Mouse (Mus musculus): ENCODE measurements around the gene Samhd1.
"Not testable (repeated sequence)": the region's sequence is repeated elsewhere in the genome, so short reads cannot be mapped to it uniquely, and the experiment has no call there.

The Samhd1 gene

DNA sequence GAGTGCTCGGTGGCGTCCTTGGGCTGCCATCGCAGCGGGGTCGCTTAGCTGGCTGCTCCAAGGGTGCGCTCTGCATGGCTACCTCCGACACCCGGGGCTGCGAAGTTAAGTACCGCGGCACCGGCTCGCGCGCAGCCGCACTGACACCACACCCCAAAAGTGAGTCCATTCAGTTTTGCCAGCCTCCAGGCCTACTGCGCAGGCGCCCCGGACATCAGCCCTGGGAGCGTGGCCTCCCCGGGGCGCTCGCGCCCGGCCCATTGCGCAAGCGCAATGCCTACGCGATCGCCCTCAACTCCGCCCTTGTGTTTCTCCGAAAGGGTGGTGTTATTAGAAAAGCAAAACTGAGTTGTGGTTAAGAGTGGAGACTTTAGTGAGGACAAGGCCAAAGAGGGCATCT is at the start of gene Samhd1:
Gene Samhd1 (minus strand): TSS at position 252 of the 400 bp plus-strand sequence.
- peak; percentile 87 for DNase-seq (ENCODE audit: low spot score)

DNA sequence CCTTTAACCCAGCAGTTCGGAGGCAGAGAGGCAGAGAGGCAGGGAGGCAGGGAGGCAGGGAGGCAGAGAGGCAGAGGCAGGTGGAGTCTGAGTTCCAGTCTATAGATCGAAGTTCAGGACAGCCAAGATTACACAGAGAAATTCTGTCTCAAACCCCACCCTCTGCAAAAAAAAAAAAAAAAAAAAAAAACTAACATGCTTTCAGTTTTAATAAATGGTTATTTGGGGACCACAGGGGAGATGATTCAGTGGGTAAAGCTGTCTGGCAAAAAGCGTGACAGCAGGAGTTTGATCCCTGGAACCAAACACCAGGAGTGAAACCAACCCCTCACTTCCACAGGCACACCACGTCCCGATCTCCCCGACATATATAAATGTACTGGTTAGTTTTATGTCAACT is 43.1 kb upstream of the Samhd1 start:
- DNase-seq (ENCODE audit: low spot score), result no peak

DNA sequence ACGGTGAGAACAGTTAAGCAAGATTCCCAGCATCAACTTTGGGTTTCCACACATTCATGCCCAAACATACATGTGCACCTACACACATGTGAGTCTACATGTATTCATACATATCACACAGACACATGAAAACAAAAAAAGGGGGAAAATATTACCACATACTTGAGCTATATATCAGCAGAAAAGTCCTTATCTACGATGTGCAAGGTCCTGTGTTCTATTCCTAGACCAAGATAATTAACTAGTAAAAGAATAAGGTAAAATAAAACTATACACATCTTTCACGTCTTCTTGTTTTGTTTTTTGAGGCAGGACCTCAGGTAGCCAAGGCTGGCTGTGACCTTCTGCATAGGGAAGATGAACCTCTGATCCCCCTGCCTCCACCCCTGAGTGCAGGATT is 41.2 kb upstream of the Samhd1 start:
- no peak for DNase-seq (ENCODE audit: low spot score)

DNA sequence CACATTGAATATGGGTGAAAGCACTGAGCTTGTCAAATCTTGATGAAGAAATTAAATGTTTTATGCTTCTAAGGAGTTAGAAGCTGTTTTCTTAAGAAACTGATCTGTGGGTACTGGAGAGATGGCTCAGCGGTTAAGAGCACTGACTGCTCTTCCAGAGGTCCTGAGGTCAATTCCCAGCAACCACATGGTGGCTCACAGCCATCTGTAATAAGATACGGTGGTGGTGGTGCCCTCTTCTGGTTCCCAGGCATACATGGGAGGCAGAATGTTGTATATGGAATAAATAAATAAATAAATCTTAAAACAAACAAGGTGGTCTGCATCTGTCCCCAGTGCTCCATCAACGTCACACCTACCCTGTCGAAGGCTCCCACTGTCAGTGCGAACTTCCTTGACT is 39.4 kb upstream of the Samhd1 start:
- DNase-seq (ENCODE audit: low spot score), result no peak

DNA sequence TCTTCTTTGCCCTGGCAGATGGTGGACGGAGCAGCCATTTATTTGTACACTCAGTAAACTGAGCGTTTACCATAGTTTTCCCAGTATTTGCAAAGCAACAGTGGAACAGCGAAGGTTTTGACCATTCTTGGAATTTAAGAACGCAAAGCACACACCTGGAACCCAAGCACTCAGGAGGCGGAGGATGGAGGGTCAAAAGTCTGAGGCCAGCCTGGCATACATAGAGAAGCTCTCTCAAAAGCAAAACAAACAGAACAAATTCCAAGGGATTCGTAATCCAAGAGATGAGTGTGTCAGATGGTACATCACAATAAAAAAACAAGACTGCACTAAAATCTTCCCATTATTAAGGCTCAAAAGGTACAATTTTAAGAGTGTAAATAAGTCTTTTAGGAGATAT is 38.5 kb upstream of the Samhd1 start:
- DNase-seq (ENCODE audit: low spot score), result no peak

DNA sequence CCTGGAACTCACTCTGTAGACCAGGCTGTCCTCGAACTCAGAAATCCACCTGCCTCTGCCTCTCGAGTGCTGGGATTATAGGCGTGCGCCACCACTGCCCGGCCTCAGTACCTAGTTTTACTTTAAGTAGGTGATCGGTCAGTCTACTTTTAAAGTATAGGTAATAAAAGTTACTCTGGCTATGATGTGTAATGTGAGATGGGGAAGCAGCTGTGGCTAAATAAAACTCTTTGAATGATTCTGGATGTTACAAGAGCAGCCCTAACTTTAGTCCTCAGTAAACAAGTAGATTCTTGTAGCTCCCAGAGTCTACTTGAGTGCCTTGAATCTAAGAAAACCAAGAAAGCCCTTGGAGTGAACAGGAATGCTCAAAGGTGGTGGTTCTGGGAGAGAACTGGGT is 37.9 kb upstream of the Samhd1 start:
- DNase-seq (ENCODE audit: low spot score), result no peak

DNA sequence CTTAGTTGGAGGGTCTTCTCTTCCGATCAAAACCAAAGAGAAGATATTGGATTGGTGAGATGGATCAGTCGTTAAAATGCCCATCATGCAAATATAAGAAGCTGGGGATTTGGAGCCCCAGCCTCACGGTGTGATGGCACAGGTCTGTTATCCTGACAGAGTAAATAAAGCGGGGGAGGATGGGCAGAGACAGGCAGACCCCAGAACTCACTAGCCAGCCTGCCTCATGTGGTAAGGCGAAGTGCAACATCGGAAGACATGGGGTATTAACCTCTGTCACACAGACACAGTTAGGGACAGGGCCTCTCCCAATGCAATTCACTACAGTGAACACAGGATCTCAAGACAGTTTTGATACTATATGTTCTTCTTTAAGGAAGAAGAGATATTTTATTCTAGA is 35.6 kb upstream of the Samhd1 start:
- DNase-seq (ENCODE audit: low spot score), result no peak

DNA sequence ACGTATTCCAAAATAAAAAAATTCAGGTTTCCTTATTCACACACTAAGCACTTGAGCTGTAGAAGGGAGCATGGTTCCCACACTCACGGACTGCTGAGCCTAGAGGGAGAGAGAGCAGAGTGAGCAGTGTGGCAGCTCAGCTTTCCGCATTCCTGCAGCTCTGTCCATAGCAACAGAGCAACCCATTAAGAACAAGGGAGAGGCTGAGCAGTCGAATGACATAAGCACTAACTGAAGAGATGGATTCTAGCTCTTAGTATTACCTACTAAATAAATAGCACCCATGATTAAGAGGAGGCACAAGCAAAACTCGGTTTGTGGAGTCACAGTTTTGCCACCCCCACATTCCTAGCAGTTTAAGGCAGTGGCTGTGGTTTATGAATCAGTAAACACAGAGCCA is 35.1 kb upstream of the Samhd1 start:
- DNase-seq (ENCODE audit: low spot score), result no peak

DNA sequence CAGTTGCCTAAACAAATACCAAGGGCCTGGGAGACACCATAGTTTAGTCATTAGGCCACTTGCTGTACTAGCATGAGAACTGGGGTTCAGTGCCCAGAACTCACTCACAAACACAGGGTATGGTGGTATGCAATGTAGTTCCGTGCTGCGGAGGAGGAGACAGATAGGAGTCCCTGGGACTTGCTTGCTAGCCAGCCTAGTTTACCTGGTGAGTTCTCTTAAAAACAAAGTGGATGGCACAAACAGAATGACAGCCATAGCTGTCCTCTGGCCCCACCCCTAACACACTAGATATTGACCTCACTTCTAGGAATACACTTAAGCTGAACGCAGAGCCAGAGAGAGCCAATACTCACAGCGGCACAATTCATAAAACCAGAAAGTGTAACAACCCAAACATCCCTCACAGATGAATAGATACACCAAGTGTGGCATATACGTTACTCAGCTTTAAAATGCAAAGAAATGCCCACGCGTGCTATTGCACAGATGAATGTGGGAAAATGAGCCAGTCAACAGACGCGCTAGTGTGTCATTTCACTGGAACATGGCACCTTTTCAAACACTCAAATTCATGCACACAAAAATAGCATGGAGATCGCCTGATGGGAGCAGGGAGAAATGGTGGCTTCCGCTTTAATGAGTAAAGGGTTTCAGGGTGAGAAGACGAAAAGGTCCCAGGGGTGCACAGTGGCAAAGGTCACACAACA is 31.5 kb upstream of the Samhd1 start:
- peak; percentile 6 for DNase-seq (ENCODE audit: low spot score)

DNA sequence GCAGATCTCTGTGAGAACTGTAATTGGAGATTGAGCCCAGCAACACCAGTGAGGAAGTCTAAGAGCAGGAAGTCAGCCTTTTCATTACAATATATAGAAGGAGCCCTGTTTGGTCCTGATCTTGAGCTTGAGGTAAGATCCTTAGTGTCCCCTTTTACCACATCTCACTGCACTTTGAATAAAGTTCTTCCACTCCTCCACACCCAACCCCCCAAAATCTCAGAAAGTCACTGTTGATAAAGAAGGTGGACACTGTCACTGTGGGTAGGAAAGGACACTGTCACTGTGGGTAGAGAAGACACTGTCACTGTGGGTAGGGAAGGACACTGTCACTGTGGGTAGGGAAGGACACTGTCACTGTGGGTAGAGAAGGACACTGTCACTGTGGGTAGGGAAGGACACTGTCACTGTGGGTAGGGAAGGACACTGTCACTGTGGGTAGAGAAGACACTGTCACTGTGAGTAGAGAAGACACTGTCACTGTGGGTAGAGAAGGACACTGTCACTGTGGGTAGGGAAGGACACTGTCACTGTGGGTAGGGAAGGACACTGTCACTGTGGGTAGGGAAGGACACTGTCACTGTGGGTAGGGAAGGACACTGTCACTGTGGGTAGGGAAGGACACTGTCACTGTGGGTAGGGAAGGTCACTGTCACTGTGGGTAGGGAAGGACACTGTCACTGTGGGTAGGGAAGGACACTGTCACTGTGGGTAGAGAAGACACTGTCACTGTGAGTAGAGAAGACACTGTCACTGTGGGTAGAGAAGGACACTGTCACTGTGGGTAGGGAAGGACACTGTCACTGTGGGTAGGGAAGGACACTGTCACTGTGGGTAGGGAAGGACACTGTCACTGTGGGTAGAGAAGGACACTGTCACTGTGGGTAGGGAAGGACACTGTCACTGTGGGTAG is 30.5 kb upstream of the Samhd1 start:
- not testable (repeated sequence) for DNase-seq (ENCODE audit: low spot score)

DNA sequence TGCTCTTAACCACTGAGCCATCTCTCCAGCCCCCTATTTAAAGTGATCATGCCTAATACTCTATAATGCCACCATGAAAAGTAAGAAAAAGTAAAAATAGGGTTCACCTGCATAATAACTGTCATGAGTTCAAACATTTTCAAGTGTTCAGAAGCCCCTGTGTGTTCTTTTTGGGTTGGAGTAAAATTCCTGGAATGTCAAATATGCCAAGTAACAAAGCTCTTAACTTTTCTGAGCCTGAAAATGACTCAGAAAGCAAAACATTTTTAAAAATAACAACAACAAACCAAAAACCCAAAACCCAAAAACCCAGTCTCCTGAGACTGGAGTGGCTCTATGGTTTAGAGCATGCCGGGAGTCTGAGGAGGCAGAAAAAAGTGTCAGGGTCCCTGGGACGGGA is 29.0 kb upstream of the Samhd1 start:
- no peak for DNase-seq (ENCODE audit: low spot score)

DNA sequence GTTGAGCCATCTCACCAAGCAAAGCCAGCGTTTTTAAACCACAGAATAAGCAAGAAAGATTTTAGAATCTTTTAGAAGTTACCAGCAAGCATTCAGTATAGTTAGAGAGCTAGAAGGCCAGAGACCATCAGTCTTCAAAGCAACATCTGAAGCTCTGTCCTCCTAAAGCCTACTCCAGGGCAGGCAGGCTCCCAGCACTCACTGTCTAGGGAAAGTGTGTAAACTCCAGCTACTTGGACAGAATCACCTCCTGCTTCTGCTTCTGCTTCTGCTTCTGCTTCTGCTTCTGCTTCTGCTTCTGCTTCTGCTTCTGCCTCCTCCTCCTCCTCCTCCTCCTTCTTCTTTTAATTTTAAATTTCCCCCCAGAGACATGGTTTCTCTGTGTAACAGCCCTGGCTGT is 21.0 kb upstream of the Samhd1 start:
- DNase-seq (ENCODE audit: low spot score), result no peak

DNA sequence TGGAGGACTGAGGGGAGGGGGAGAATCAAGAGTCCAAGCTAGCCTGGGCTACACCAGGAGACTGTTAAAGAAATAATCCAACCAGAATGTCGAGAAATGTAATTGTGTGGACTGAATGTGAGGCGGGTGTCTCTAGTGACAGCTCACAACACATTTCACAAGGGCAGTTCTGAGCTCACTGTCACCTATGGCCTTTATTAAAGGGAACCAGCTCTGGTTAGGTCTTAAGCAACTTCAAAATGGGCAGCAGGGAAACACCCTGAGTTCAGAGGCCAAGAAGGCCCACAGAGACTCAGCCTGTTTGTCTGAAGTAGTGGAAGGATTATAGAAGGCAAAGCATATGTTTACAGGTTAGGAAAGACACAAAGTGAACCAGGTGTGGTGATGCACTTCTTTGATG is 18.2 kb upstream of the Samhd1 start:
- no peak for DNase-seq (ENCODE audit: low spot score)

DNA sequence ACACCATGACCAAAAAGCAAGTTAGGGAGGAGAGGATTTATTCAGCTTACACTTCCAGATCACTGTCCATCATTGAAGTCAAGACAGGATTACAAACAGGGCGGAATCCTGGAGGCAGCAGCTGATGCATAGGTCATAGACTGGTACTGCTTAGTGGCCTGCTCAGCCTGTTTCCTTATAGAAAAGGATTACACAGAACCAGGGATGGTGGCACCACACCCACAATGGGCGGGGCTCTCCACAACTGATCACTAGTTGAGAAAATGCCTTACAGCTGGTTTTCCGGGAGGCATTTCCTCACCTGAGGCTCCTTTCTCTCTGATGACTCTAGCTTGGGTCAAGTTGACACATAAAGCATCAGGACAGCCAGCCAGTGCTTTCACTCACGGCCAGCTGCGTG is 13.4 kb upstream of the Samhd1 start:
- DNase-seq (ENCODE audit: low spot score), result no peak

DNA sequence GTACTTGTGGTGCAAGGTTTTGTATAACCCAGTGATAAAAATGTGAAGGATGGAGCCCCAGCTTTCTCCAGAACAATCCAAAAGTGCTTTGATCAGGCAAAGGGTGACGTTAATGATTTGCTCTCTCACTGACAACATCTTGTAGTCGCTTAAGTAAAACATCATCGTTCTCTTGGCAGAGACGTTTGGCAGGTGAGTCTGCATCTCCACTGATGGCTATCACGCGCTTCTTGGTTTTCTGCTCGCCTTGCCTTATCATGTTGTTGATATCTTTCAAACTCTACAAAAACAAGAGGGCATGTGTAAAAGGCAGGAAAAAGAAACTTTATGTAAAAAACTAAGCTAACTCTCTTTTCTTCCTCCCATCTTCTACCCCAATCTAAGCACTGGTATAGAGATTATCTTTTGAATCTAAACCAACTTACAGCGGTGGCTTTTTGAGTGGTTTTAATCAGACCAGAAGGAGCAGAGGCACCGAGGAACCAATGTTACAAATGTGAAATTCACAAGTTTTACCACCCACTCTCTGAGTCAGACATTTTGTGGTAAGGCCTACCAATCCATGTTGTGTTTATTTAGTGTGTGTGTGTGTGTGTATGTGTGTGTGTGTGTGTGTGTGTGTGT is 12.4 kb upstream of the Samhd1 start:
- DNase-seq (ENCODE audit: low spot score), result no peak

DNA sequence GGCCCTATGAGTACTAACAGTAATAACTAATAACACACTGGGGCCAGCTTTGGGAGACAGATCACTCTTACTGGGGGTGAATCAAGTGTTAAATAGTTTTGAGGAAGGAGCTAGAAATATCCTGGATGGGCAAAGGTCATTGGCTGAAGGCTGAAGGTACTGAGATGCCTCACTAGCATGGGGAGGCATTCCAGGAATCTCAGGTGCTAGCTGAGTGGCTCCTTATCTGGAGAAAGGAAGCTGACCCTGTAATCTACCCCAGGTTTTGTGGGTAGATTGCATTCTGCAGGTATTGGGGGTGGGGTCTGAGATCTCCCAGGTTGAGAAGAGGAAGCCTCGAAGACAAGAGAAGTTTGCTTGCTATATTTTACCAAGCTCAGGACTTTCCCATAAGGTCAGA is 10.1 kb upstream of the Samhd1 start:
- DNase-seq (ENCODE audit: low spot score), result no peak

DNA sequence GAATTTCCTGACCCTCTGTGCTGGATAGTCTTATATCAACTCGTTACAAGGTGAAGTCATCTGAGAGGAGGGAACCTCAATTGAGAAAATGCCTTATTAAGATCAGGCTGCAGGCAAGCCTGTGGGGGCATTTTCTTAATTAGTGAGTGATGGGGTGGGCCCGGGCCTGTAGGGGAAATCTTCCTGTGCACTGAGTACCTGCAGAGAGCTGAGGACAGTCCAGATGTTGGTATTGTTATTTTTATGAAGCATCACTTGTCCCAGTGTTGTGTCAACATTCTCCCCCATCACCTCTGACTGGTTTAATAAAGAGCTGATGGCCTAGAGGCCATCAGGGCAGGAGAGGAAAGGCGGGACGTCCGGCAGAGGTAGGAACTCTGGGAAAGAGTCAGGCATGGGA is 9.1 kb upstream of the Samhd1 start:
- no peak for DNase-seq (ENCODE audit: low spot score)

DNA sequence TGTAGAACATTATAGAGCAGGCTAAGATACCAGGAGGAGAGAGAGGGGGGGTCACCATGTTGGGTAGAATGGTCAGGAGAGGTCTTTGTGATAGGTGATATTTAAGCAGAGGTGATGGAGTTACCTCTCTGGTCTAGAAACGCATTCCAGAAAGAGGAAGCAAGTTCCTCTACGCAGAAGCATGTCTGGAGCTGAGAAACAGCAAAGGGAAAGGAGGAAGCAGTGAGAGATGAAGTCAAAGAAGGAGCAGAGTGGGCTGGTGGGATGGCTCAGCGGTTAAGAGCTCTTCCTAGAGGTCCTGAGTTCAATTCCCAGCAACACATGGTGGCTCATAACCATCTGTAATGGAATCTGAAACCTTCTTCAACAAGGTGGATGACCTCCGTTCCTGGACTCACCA is 6.9 kb upstream of the Samhd1 start:
- no peak for DNase-seq (ENCODE audit: low spot score)

DNA sequence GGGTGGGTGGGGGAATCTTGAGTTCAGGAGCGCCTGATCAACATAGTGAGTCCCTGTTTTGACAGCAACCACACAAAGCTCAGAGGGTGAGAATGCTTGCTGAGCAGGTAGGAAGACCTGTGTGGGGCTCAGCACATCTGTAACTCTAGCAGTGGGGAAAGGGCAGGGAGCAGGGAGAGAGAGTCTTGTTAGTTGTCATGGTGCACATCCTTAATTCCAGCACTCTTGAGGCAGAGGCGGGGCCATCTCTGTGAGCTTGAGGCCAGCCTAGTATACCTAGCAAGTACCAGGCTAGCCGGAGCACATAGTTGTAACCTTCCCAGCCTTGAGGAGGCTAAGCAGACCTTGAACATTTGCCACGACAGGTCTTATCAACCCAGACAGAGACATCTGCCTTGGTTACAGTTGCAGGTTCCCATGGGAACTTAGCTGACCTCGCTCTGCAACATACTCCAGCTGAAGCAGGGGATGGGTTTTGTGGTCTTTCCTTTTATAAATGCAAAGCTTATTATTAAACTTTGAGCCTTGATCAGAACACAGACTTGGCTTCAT is 4.3 kb upstream of the Samhd1 start:
- no peak for DNase-seq (ENCODE audit: low spot score)

DNA sequence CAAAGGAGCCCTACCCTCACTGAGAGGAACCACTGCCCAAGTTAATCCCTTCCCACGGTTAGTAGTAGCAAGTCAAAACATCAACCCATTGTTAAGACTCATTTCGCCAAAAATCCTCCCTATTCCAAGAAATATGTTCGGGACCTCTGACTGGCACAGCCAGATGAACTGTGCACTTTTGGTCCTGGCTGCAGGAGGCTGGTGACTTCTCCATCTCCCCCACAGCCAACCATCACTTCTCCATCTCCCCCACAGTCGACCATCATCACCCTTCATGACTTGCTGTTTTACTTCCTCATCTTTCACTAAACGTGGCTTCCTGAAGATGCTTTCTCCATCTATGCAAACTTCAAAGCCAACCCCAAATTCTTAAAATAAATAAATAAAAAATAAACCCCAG is 3.7 kb upstream of the Samhd1 start:
- DNase-seq (ENCODE audit: low spot score), result no peak

DNA sequence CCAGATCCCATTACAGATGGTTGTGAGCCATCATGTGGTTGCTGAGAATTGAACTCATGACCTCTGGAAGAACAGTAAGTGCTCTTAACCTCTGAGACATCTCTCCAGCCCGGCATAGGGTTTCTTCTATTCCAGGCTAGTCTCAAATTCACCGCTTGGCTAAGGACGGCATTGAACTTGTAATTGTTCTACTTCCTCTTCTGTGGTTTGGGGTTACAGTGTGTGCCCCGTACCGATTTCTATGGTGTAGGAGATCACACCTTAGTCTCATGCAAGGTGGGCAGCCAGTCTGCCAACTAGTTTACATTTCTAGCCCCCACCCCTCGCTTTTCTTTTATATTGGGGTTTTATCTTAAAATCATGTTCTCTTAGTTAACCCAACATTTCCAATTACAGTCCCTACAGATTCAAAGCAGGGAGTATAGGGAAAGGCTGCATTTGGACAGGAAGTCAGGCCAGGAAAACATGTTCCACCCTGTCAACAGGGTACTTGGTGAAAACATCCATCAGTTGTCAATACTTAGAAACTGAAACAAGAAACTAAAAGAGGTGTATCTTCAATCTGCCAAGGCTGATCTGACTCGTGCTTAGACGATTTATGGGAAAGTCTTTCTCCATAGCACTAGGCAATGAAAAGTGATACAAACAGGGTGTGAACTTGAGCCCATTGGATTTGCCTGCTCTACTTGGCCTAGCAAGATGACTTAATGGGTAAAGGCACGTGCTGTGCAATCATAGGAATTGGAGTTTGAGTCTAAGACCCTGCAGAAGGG is 3.1 kb upstream of the Samhd1 start:
- DNase-seq (ENCODE audit: low spot score), result no peak

DNA sequence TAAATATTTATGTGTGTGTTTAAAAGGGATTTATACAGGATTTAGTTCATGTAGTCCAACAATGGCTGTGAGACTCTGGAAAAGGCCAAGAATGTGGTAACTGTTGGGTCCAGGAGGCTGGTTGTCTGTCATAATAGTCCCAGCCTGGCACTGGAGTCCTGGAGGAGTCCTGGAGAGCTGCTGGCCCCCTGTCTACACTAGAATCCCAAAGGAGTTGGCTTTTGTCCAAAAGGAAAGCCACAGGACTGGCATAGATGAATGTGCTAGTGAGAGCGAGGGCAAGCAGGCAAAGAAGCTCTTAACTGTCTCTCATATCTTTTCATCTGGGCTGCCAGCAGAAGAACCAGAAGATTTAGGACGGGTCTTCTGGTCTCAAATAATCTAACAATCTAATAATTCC is 1.6 kb upstream of the Samhd1 start:
- DNase-seq (ENCODE audit: low spot score), result no peak
